Mouse (Mus musculus) intestine, embryonic 16.5 days (tissue): ENCODE data around the gene Fosl2. TPM values are rescaled to one million over a fixed set of nuclear protein-coding genes. Genes with fewer than 3 reads are reported as not detected.

Source experiments
- ATAC-seq: fragments of 200-750 bp; cut with Nextera tagmentation; 2 replicates; pipeline ENCODE4 v1.8.0; 2017; ENCODE audit warnings: moderate TSS enrichment, moderate library complexity
- H3K27ac ChIP-seq: fragments of 300-500 bp; sonication (generic); 2 replicates; pipeline ENCODE4 v1.5.1; 2014; ENCODE audit warnings: mild to moderate bottlenecking, low read length
- H3K27me3 ChIP-seq: fragments of 300-500 bp; sonication (generic); replicated peaks from 2 replicates; pipeline ENCODE4 v1.6.1; 2014; ENCODE audit warnings: low read length, control low read depth, mixed read lengths; ENCODE audit not compliant: control insufficient read depth, insufficient read depth
- H3K36me3 ChIP-seq: fragments of 300-500 bp; sonication (generic); 2 replicates; pipeline ENCODE4 v1.6.1; 2014; ENCODE audit warnings: low read length, control low read depth; ENCODE audit not compliant: control insufficient read depth, insufficient read depth
- H3K4me1 ChIP-seq: fragments of 300-500 bp; sonication (generic); 2 replicates; pipeline ENCODE4 v1.6.1; 2014; ENCODE audit warnings: low read length, control low read depth, mixed read lengths; ENCODE audit not compliant: control insufficient read depth, insufficient read depth
- H3K4me2 ChIP-seq: fragments of 300-500 bp; sonication (generic); 2 replicates; pipeline ENCODE4 v1.6.1; 2014; ENCODE audit warnings: low read depth, low read length, control low read depth
- H3K4me3 ChIP-seq: fragments of 300-500 bp; sonication (generic); 2 replicates; pipeline ENCODE4 v1.5.1; 2014; ENCODE audit warnings: mild to moderate bottlenecking, low read length
- H3K9ac ChIP-seq: fragments of 300-500 bp; sonication (generic); 2 replicates; pipeline ENCODE4 v1.6.1; 2014; ENCODE audit warnings: low read depth, low read length
- H3K9me3 ChIP-seq: fragments of 300-500 bp; sonication (generic); 2 replicates; pipeline ENCODE4 v1.6.1; 2016; ENCODE audit warnings: low read length, control low read depth; ENCODE audit not compliant: control insufficient read depth
- WGBS: fragments of 180-500 bp; shearing (Covaris S2); extraction: QIAGEN DNeasy Blood & Tissue Kit; methylation state at CpG from one replicate; pipeline ENCODE4 v1.1.7; 2014; 5-methylcytosine and 5-hydroxymethylcytosine counted together
- polyA plus RNA-seq: library from polyadenylated mRNA; unstranded; fragments of >200 nt; fragmentation: Nextera tagmentation; extraction: Ambion mirVana; gene quantifications from 2 replicates; pipeline ENCODE4 v1.2.1, GENCODE M21; 2015

Gene Fosl2
- polyA plus RNA-seq, 1 experiment from 2014 or later: 5.7 TPM

DNA sequence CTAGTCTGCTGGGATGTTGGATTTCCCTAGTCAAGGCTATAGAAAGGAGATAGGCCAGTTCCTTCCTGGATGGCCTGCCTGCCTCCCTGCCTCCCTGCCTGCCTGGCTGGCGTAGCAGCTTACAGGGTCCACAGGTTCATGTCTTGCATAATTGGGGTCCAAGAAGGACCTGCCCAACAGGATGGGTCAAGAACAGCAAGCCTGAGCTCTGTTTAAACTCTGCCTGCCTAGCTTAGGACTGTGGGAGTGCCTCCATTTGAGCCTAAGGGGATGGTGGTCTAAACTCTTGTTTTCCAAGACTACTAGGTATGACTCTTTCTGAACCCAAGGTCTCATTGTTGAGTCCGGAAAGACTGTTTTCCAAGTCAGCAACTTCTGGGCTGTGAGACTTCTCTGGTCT, 6.3 kb downstream of the Fosl2 start:
- no peak overlapping the region for H3K27ac ChIP-seq
- H3K9ac ChIP-seq: no peak overlapping the region
- no peaks in the 10 kb centered on the region for H3K27me3 ChIP-seq
- H3K9me3 ChIP-seq: no peaks in the 10 kb centered on the region
- no peak overlapping the region for H3K4me2 ChIP-seq
- no peak for ATAC-seq
- 75% methylated on average over 2 of the region's 2 CpGs for WGBS
- H3K4me3 ChIP-seq: no peak overlapping the region
- H3K36me3 ChIP-seq: peaks cover 14% of the 10 kb centered on the region
- H3K4me1 ChIP-seq: peaks cover 55% of the 10 kb centered on the region

- H3K4me3 ChIP-seq: no peak overlapping the region
- H3K9me3 ChIP-seq: no peaks in the 10 kb centered on the region
- H3K4me2 ChIP-seq: no peak overlapping the region
- H3K27ac ChIP-seq: no peak overlapping the region
- peaks cover 46% of the 10 kb centered on the region for H3K4me1 ChIP-seq
- ATAC-seq: no peak
- 70% methylated on average over 13 of the region's 13 CpGs for WGBS
- no peaks in the 10 kb centered on the region for H3K27me3 ChIP-seq
- no peak overlapping the region; the same call in 1 of the 2 replicates for H3K9ac ChIP-seq
- H3K36me3 ChIP-seq: peaks cover 25% of the 10 kb centered on the region
Observed at GRCm38 (mm10) chr5:32143433-32143970, 7.9 kb downstream of the Fosl2 start.

- H3K4me2 ChIP-seq: no peak overlapping the region
- H3K4me1 ChIP-seq: peaks cover 27% of the 10 kb centered on the region
- no peak overlapping the region for H3K4me3 ChIP-seq
- peaks cover 33% of the 10 kb centered on the region for H3K36me3 ChIP-seq
- WGBS: 87% methylated on average over 6 of the region's 6 CpGs
- H3K27ac ChIP-seq: no peak overlapping the region
- ATAC-seq: no peak
- no peaks in the 10 kb centered on the region for H3K9me3 ChIP-seq
- no peaks in the 10 kb centered on the region for H3K27me3 ChIP-seq
- H3K9ac ChIP-seq: no peak overlapping the region
Observed at GRCm38 (mm10) chr5:32146281-32146680, 10.7 kb downstream of the Fosl2 start.

DNA sequence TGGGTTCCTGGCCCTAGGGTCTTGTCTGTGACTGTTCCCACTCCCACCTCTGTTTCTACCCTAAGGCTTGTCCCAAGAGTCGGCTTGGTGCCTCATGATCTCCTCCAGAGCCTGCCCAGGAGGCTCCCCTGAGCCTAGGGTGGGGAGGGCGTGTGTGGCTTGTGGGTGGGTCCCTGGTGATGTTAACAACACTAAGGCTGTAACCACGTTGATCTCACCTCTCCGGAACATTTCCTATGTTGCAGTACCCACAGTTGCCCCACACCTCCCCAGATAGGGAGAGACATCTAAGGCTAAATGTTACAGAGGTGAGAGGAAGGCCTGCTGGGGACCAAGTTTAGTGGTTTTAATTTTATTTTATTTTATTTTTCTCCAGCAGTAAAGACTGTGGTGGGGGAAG, 13.0 kb downstream of the Fosl2 start:
- Histone ChIP-seq H3K4me1 (peaks cover 5% of the 10 kb centered on the region; the same call in 1 of the 2 replicates), H3K36me3 (peaks cover 43% of the 10 kb centered on the region), H3K4me2 (no peak overlapping the region), H3K27ac (no peak overlapping the region), H3K27me3 (no peaks in the 10 kb centered on the region), H3K9ac (no peak overlapping the region), H3K4me3 (no peak overlapping the region), H3K9me3 (no peaks in the 10 kb centered on the region)
- no peak for ATAC-seq
- 71% methylated on average over 4 of the region's 4 CpGs for WGBS

GRCm38 (mm10) chr5:32151244-32151643, 15.6 kb downstream of the Fosl2 start:
- no peaks in the 10 kb centered on the region for H3K4me1 ChIP-seq
- WGBS: 49% methylated on average over 4 of the region's 4 CpGs

GRCm38 (mm10) chr5:32152725-32153417, 17.3 kb downstream of the Fosl2 start:
- Histone ChIP-seq H3K4me2 (no peak overlapping the region), H3K27me3 (no peaks in the 10 kb centered on the region), H3K9me3 (no peaks in the 10 kb centered on the region), H3K4me3 (no peak overlapping the region), H3K4me1 (no peaks in the 10 kb centered on the region), H3K27ac (no peak overlapping the region), H3K9ac (no peak overlapping the region), H3K36me3 (peaks cover 27% of the 10 kb centered on the region)
- ATAC-seq: 0 out of 2 replicates have a peak, but pooled peaks have one; percentile 12
- 67% methylated on average over 28 of the region's 28 CpGs for WGBS

More at GRCm38 (mm10) chr5:32151244-32151643, 15.6 kb downstream of the Fosl2 start:
- no peaks in the 10 kb centered on the region for H3K27me3 ChIP-seq
- peaks cover 42% of the 10 kb centered on the region for H3K36me3 ChIP-seq
- H3K27ac ChIP-seq: no peak overlapping the region
- no peak overlapping the region for H3K4me3 ChIP-seq
- no peak overlapping the region for H3K4me2 ChIP-seq
- no peaks in the 10 kb centered on the region for H3K9me3 ChIP-seq
- ATAC-seq: no peak
- H3K9ac ChIP-seq: no peak overlapping the region

DNA sequence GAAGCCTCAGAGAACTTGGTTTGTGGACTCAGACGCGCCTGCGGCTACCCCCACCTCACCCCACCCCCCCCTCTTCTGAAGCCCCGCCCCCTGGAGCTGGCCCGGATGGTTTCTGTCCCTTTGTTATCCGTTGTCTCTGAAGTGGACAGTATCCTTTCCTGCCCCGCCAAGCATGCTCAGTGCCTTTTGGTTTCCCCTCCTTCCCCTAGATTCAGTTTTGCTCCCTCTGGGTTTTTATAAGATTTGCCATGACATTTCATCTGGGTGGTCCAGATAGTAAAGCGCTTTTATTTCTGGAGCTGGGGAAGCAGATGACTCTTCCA, 17.8 kb downstream of the Fosl2 start:
- Histone ChIP-seq H3K9ac (no peak overlapping the region), H3K4me3 (no peak overlapping the region), H3K4me1 (no peaks in the 10 kb centered on the region), H3K9me3 (no peaks in the 10 kb centered on the region), H3K27ac (no peak overlapping the region), H3K36me3 (peaks cover 26% of the 10 kb centered on the region; the same call in 1 of the 2 replicates), H3K4me2 (no peak overlapping the region), H3K27me3 (no peaks in the 10 kb centered on the region)
- ATAC-seq: no peak
- 42% methylated on average over 8 of the region's 8 CpGs for WGBS

GRCm38 (mm10) chr5:32153791-32154490, 18.3 kb downstream of the Fosl2 start:
- Histone ChIP-seq H3K4me1 (no peaks in the 10 kb centered on the region), H3K27me3 (no peaks in the 10 kb centered on the region), H3K9ac (no peak overlapping the region), H3K9me3 (no peaks in the 10 kb centered on the region), H3K4me2 (no peak overlapping the region), H3K4me3 (no peak overlapping the region), H3K36me3 (peaks cover 26% of the 10 kb centered on the region; the same call in 1 of the 2 replicates), H3K27ac (no peak overlapping the region)
- 80% methylated on average over 17 of the region's 17 CpGs for WGBS
- no peak for ATAC-seq

GRCm38 (mm10) chr5:32154931-32155688, 19.5 kb downstream of the Fosl2 start:
- Histone ChIP-seq H3K36me3 (peaks cover 22% of the 10 kb centered on the region; the same call in 1 of the 2 replicates), H3K4me1 (no peaks in the 10 kb centered on the region), H3K4me2 (no peak overlapping the region), H3K4me3 (no peak overlapping the region), H3K27ac (no peak overlapping the region), H3K27me3 (no peaks in the 10 kb centered on the region), H3K9me3 (no peaks in the 10 kb centered on the region), H3K9ac (no peak overlapping the region)
- WGBS: 83% methylated on average over 9 of the region's 9 CpGs
- ATAC-seq: no peak
